Mouse (Mus musculus) intestine, embryonic 16.5 days (tissue): Measurements from ENCODE around the gene Prss38. TPM values are rescaled to one million over a fixed set of nuclear protein-coding genes. Genes with fewer than 3 reads are reported as not detected.

Experiments
- ATAC-seq: fragments of 200-750 bp; cut with Nextera tagmentation; 2 replicates; pipeline ENCODE4 v1.8.0; 2017; ENCODE audit warnings: moderate TSS enrichment, moderate library complexity
- H3K27ac ChIP-seq: fragments of 300-500 bp; sonication (generic); 2 replicates; pipeline ENCODE4 v1.5.1; 2014; ENCODE audit warnings: mild to moderate bottlenecking, low read length
- H3K27me3 ChIP-seq: fragments of 300-500 bp; sonication (generic); replicated peaks from 2 replicates; pipeline ENCODE4 v1.6.1; 2014; ENCODE audit warnings: low read length, control low read depth, mixed read lengths; ENCODE audit not compliant: control insufficient read depth, insufficient read depth
- H3K36me3 ChIP-seq: fragments of 300-500 bp; sonication (generic); 2 replicates; pipeline ENCODE4 v1.6.1; 2014; ENCODE audit warnings: low read length, control low read depth; ENCODE audit not compliant: control insufficient read depth, insufficient read depth
- H3K4me1 ChIP-seq: fragments of 300-500 bp; sonication (generic); 2 replicates; pipeline ENCODE4 v1.6.1; 2014; ENCODE audit warnings: low read length, control low read depth, mixed read lengths; ENCODE audit not compliant: control insufficient read depth, insufficient read depth
- H3K4me2 ChIP-seq: fragments of 300-500 bp; sonication (generic); 2 replicates; pipeline ENCODE4 v1.6.1; 2014; ENCODE audit warnings: low read depth, low read length, control low read depth
- H3K4me3 ChIP-seq: fragments of 300-500 bp; sonication (generic); 2 replicates; pipeline ENCODE4 v1.5.1; 2014; ENCODE audit warnings: mild to moderate bottlenecking, low read length
- H3K9ac ChIP-seq: fragments of 300-500 bp; sonication (generic); 2 replicates; pipeline ENCODE4 v1.6.1; 2014; ENCODE audit warnings: low read depth, low read length
- H3K9me3 ChIP-seq: fragments of 300-500 bp; sonication (generic); 2 replicates; pipeline ENCODE4 v1.6.1; 2016; ENCODE audit warnings: low read length, control low read depth; ENCODE audit not compliant: control insufficient read depth
- WGBS: fragments of 180-500 bp; shearing (Covaris S2); extraction: QIAGEN DNeasy Blood & Tissue Kit; methylation state at CpG from one replicate; pipeline ENCODE4 v1.1.7; 2014; 5-methylcytosine and 5-hydroxymethylcytosine counted together
- polyA plus RNA-seq: library from polyadenylated mRNA; unstranded; fragments of >200 nt; fragmentation: Nextera tagmentation; extraction: Ambion mirVana; gene quantifications from 2 replicates; pipeline ENCODE4 v1.2.1, GENCODE M21; 2015

The Prss38 gene
- polyA plus RNA-seq, 1 experiment from 2014 or later = not detected

DNA sequence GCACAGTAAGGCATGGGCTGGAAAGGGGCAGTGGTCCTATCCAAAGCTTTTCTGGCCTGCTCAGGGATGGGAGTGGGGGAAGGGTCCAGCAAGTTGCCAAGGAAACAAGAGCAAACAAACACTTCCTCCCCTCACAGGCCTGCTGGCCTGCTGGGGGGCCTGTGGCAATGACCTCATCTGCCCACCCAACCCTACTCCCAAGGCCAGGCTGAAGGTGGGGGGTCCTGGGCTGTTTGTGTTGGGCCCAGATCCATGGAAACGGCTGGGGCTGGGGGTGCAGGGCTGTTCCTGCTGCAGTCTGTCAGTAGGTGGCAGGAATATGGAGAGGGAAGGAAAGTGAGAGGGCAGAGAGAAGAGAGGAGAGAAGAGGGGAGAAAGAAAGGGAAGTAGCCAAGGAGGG is 39.1 kb downstream of the Prss38 start:
- peak; percentile 28; the same call in 1 of the 2 replicates for ATAC-seq

DNA sequence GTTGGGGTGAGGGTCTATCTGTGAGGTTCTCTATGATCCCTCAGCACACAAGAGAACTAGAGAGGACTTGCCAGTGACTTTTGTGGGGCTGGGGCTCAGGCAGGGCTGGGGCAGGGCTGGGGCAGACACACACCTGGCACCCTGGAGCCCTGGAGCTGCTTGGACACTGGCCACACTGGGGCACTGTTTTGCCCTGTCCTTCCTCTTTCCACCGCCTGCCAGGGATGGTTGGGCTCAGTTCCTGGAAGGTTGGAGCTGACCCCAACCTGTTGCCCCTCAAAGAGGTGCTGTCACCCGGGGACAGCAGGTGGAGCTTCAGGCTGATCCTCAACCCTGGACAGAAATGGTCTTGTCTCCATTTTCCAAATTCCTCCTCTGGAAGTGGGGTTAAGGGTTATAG is 39.5 kb downstream of the Prss38 start:
- Histone ChIP-seq H3K4me1 (0 out of 2 replicates have a peak, but pooled peaks cover 4% of the 10 kb centered on the region), H3K4me2 (no peak overlapping the region), H3K36me3 (no peaks in the 10 kb centered on the region), H3K9me3 (no peaks in the 10 kb centered on the region), H3K27ac (no peak overlapping the region), H3K4me3 (no peak overlapping the region), H3K9ac (no peak overlapping the region), H3K27me3 (no peaks in the 10 kb centered on the region)
- ATAC-seq = no peak
- WGBS = 59% methylated on average over 2 of the region's 2 CpGs

More for the DNA sequence above, 39.1 kb downstream of the Prss38 start:
- no peak overlapping the region for H3K4me3 ChIP-seq
- no peaks in the 10 kb centered on the region for H3K9me3 ChIP-seq
- H3K4me1 ChIP-seq = 0 out of 2 replicates have a peak, but pooled peaks cover 4% of the 10 kb centered on the region
- no peak overlapping the region for H3K27ac ChIP-seq
- 18% methylated on average over 1 of the region's 1 CpGs for WGBS
- no peaks in the 10 kb centered on the region for H3K27me3 ChIP-seq
- H3K36me3 ChIP-seq = no peaks in the 10 kb centered on the region
- no peak overlapping the region for H3K9ac ChIP-seq
- H3K4me2 ChIP-seq = no peak overlapping the region

DNA sequence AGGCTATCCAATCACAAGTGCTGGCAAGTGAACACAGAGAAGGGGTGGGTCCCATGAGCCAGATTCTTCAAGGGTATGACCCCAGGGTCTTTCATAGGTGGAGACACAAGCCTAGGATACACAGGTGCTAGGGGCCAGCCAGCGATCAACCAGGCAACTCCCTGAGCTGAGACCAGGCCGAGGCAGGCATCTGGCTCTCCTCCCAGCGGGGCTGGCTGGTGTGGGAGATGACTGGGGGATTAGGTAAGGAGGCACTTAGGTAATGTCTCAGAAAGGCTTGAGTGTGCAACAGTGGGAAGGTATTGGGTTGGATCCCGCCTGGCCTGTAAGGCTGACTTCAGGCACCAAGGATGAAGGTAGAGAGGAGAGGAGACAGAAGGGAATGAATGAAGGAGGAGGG is 40.3 kb downstream of the Prss38 start:
- WGBS = 79% methylated on average over 4 of the region's 4 CpGs
- Histone ChIP-seq H3K4me3 (no peak overlapping the region), H3K4me2 (no peak overlapping the region), H3K27ac (no peak overlapping the region), H3K9me3 (no peaks in the 10 kb centered on the region), H3K4me1 (0 out of 2 replicates have a peak, but pooled peaks cover 4% of the 10 kb centered on the region), H3K27me3 (no peaks in the 10 kb centered on the region), H3K36me3 (no peaks in the 10 kb centered on the region), H3K9ac (no peak overlapping the region)
- ATAC-seq = no peak

- no peak for ATAC-seq
- no peak overlapping the region for H3K27ac ChIP-seq
- no peaks in the 10 kb centered on the region for H3K27me3 ChIP-seq
- H3K4me1 ChIP-seq = 0 out of 2 replicates have a peak, but pooled peaks cover 4% of the 10 kb centered on the region
- 51% methylated on average over 9 of the region's 9 CpGs for WGBS
- no peak overlapping the region for H3K4me2 ChIP-seq
- H3K9me3 ChIP-seq = no peaks in the 10 kb centered on the region
- no peaks in the 10 kb centered on the region for H3K36me3 ChIP-seq
- no peak overlapping the region for H3K9ac ChIP-seq
- H3K4me3 ChIP-seq = no peak overlapping the region
Observed at GRCm38 (mm10) chr11:59332938-59333337, 42.5 kb downstream of the Prss38 start.

DNA sequence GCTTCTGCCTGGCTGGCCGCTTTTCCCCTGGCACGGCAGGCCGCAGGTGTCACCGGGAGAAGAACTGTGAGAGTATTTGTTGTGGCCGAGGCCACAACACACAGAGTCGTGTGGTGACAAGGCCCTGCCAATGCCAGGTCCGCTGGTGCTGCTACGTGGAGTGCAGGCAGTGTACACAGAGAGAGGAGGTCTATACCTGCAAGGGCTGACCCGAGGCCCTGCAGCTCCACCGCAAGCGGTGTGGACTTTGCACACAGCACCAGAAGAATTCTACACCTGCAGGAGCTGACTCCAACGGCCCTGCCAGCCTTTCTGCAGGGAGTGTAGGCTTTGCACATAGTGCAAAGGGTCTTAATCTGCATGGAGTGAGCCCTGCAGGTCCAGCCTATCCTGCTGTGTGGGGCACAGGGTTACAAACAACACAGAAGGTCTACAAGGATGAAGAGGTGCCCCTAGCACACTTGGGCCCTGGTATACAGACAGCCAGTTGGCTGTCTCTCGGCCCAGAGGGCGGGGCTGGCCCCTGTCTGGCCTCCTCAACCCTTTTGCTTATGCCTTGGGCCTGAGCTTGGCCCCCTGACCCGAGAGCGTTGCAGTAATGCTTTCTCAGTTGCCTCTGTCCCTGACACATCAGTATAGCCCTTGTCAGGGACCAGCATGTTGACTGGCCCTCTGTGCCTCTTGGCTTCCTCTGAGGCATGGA is 44.1 kb downstream of the Prss38 start:
- H3K9me3 ChIP-seq = no peaks in the 10 kb centered on the region
- no peak overlapping the region for H3K4me2 ChIP-seq
- peak; percentile 86 for ATAC-seq
- H3K36me3 ChIP-seq = no peaks in the 10 kb centered on the region
- H3K27me3 ChIP-seq = no peaks in the 10 kb centered on the region
- no peak overlapping the region for H3K9ac ChIP-seq
- H3K4me3 ChIP-seq = no peak overlapping the region
- WGBS = 68% methylated on average over 16 of the region's 16 CpGs
- H3K4me1 ChIP-seq = 0 out of 2 replicates have a peak, but pooled peaks cover 4% of the 10 kb centered on the region
- no peak overlapping the region for H3K27ac ChIP-seq

DNA sequence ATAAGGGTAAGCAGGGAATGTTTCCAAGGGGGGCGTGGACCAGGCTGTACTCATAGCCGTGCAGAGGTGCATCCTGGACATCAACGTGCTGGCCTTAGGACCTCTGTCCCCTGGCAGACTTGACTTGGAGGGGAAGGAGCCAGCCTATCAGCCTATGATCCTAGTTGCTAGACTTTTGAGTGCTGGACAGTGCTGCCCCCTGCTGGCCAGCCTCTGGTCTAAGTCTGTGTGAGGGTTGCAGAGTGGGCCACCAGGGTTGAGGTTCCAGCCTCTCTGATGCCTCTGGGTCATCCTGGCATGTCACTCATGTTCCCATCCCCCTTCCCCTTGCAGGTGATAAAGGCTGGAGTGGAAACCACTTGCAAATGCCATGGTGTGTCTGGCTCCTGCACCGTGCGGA is 44.9 kb downstream of the Prss38 start:
- Histone ChIP-seq H3K9me3 (no peaks in the 10 kb centered on the region), H3K4me1 (0 out of 2 replicates have a peak, but pooled peaks cover 4% of the 10 kb centered on the region), H3K27ac (no peak overlapping the region), H3K4me2 (no peak overlapping the region), H3K36me3 (no peaks in the 10 kb centered on the region), H3K27me3 (no peaks in the 10 kb centered on the region), H3K4me3 (no peak overlapping the region), H3K9ac (no peak overlapping the region)
- 45% methylated on average over 5 of the region's 5 CpGs for WGBS
- ATAC-seq = peak; percentile 37; the same call in 1 of the 2 replicates

DNA sequence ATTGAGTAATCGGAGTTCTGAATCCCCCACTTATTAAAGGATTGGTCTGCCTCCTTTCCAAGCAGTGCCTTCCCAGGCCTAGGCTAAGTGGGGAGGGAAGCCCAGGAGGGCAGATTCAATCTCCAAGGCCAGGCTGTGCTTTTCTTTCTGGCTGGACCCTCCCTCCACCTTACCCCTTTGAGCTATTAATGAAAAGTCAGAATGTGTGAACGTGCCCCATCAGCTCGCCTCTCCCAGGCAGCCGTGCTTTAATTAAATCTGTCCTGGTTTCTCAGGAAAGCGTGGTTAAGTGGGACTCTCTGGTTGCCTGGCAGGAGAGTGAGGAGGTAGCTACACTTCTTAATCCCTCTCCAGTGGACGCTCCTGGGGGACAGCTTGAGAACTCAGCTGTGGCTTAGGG is 45.8 kb downstream of the Prss38 start:
- Histone ChIP-seq H3K27me3 (no peaks in the 10 kb centered on the region), H3K9ac (no peak overlapping the region), H3K36me3 (no peaks in the 10 kb centered on the region), H3K4me3 (no peak overlapping the region), H3K4me1 (peaks cover 6% of the 10 kb centered on the region; the same call in 1 of the 2 replicates), H3K9me3 (no peaks in the 10 kb centered on the region), H3K4me2 (no peak overlapping the region), H3K27ac (no peak overlapping the region)
- WGBS = 63% methylated on average over 6 of the region's 6 CpGs
- no peak for ATAC-seq

DNA sequence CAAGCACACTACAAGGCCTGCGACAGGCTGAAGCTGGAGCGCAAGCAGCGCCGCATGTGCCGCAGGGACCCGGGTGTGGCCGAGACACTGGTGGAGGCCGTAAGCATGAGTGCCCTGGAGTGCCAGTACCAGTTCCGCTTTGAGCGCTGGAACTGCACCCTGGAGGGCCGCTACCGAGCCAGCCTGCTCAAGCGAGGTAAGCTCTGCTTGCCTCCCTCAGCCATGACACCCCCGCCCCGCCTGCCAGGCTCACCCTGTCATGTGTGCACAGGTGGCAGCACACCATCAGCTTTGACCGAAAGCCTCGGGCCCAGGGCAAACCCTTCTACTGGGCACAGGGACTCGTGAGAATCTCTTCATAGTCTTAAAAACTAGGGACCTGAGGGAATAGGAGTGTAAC is 47.8 kb downstream of the Prss38 start:
- Histone ChIP-seq H3K9me3 (no peaks in the 10 kb centered on the region), H3K27me3 (no peaks in the 10 kb centered on the region), H3K36me3 (no peaks in the 10 kb centered on the region), H3K4me3 (no peak overlapping the region), H3K9ac (no peak overlapping the region), H3K27ac (no peak overlapping the region), H3K4me1 (peaks cover 10% of the 10 kb centered on the region; the same call in 1 of the 2 replicates), H3K4me2 (no peak overlapping the region)
- ATAC-seq = no peak
- 86% methylated on average over 18 of the region's 18 CpGs for WGBS

- H3K4me2 ChIP-seq = no peak overlapping the region
- WGBS = 51% methylated on average over 5 of the region's 5 CpGs
- H3K36me3 ChIP-seq = no peaks in the 10 kb centered on the region
- H3K9ac ChIP-seq = no peak overlapping the region
- no peak overlapping the region for H3K27ac ChIP-seq
- ATAC-seq = peak; percentile 72
- H3K27me3 ChIP-seq = no peaks in the 10 kb centered on the region
- H3K9me3 ChIP-seq = no peaks in the 10 kb centered on the region
- no peak overlapping the region for H3K4me3 ChIP-seq
- H3K4me1 ChIP-seq = peaks cover 6% of the 10 kb centered on the region; the same call in 1 of the 2 replicates
Observed at GRCm38 (mm10) chr11:59324777-59325176, 50.7 kb downstream of the Prss38 start.
